Mouse (Mus musculus) megakaryocyte, embryonic 14.5 days (primary cell): Measurements from ENCODE around the gene Zdhhc17.

Source experiments
- FLI1 ChIP-seq: IDR thresholded peaks from 2 replicates; pipeline ENCODE4 v1.6.1; 2012; ENCODE audit warnings: low read length, inconsistent platforms, mixed read lengths
- GATA1 ChIP-seq: IDR thresholded peaks from 3 replicates; pipeline ENCODE4 v1.6.1; 2012; ENCODE audit warnings: mixed read lengths, low read length, inconsistent platforms, borderline replicate concordance

GRCm38 (mm10) chr10:111040078-111040656 is 30.2 kb upstream of the Zdhhc17 start:
- TF ChIP-seq GATA1 (no peak), FLI1 (no peak)
